Mouse (Mus musculus) midbrain, embryonic 10.5 days (tissue): ENCODE data around the gene Hirip3. TPM values are rescaled to one million over a fixed set of nuclear protein-coding genes. Genes with fewer than 3 reads are reported as not detected.

Experiments used
- DNase-seq: peaks from one replicate; pipeline ENCODE4 v3.0.0-alpha.2; 2017; ENCODE audit warnings: low spot score
- H3K27ac ChIP-seq: fragments of 300-500 bp; sonication (generic); replicated peaks from 2 replicates; pipeline ENCODE4 v1.5.1; 2016; ENCODE audit warnings: mild to moderate bottlenecking
- H3K27me3 ChIP-seq: fragments of 300-500 bp; sonication (generic); 2 replicates; pipeline ENCODE4 v1.6.1; 2016; ENCODE audit warnings: low read depth, mild to moderate bottlenecking; ENCODE audit not compliant: poor library complexity, severe bottlenecking
- H3K36me3 ChIP-seq: fragments of 300-500 bp; sonication (generic); 2 replicates; pipeline ENCODE4 v1.6.1; 2016; ENCODE audit warnings: mild to moderate bottlenecking, moderate library complexity
- H3K4me1 ChIP-seq: fragments of 300-500 bp; sonication (generic); 2 replicates; pipeline ENCODE4 v1.6.1; 2016
- H3K4me3 ChIP-seq: fragments of 300-500 bp; sonication (generic); 2 replicates; pipeline ENCODE4 v1.5.1; 2016; ENCODE audit warnings: mild to moderate bottlenecking, moderate library complexity
- H3K9me3 ChIP-seq: fragments of 300-500 bp; sonication (generic); replicated peaks from 2 replicates; pipeline ENCODE4 v1.6.1; 2016; ENCODE audit warnings: mild to moderate bottlenecking
- WGBS: fragments of 180-500 bp; shearing (Covaris S2); methylation state at CpG from one replicate; pipeline ENCODE4 v1.1.7; 2016; 5-methylcytosine and 5-hydroxymethylcytosine counted together
- polyA plus RNA-seq: library from polyadenylated mRNA; unstranded; fragments of >200 nt; fragmentation: Nextera tagmentation; extraction: Ambion mirVana; gene quantifications from 2 replicates; pipeline ENCODE4 v1.2.1, GENCODE M21; 2016

Hirip3 gene
- polyA plus RNA-seq, 1 experiment from 2014 or later: 50.1 TPM

- Histone ChIP-seq H3K4me1 (peaks cover 25% of the 10 kb centered on the region), H3K27ac (peak overlapping the region; percentile 64)
- WGBS: 2% methylated on average over 21 of the region's 21 CpGs
These were observed 29.7 kb upstream of the Hirip3 start for GRCm38 (mm10) chr7:126832036-126832598.

GRCm38 (mm10) chr7:126833294-126833693 lies 28.5 kb upstream of the Hirip3 start:
- Histone ChIP-seq H3K4me3 (no peak overlapping the region), H3K9me3 (no peaks in the 10 kb centered on the region), H3K4me1 (peaks cover 25% of the 10 kb centered on the region), H3K36me3 (no peaks in the 10 kb centered on the region), H3K27me3 (peaks cover 29% of the 10 kb centered on the region), H3K27ac (no peak overlapping the region)
- WGBS: 90% methylated on average over 1 of the region's 1 CpGs
- no peak for DNase-seq

More at GRCm38 (mm10) chr7:126832036-126832598, 29.7 kb upstream of the Hirip3 start:
- Histone ChIP-seq H3K9me3 (no peaks in the 10 kb centered on the region), H3K27me3 (peaks cover 29% of the 10 kb centered on the region), H3K36me3 (no peaks in the 10 kb centered on the region), H3K4me3 (peak overlapping the region; percentile 50)
- DNase-seq: peak; percentile 80

- no peak for DNase-seq
- 84% methylated on average over 9 of the region's 9 CpGs for WGBS
- peaks cover 17% of the 10 kb centered on the region for H3K4me1 ChIP-seq
These were observed 18.5 kb upstream of the Hirip3 start for GRCm38 (mm10) chr7:126843276-126843675.

GRCm38 (mm10) chr7:126845516-126845915 lies 16.3 kb upstream of the Hirip3 start:
- Histone ChIP-seq H3K9me3 (peaks cover 6% of the 10 kb centered on the region; the same call in 1 of the 2 replicates), H3K4me1 (peaks cover 28% of the 10 kb centered on the region), H3K27ac (no peak overlapping the region), H3K36me3 (peaks cover 2% of the 10 kb centered on the region; the same call in 1 of the 2 replicates), H3K4me3 (no peak overlapping the region), H3K27me3 (peaks cover 41% of the 10 kb centered on the region)
- WGBS: 75% methylated on average over 2 of the region's 2 CpGs
- no peak for DNase-seq

More at GRCm38 (mm10) chr7:126843276-126843675, 18.5 kb upstream of the Hirip3 start:
- Histone ChIP-seq H3K36me3 (no peaks in the 10 kb centered on the region), H3K9me3 (peaks cover 6% of the 10 kb centered on the region; the same call in 1 of the 2 replicates), H3K4me3 (no peak overlapping the region), H3K27me3 (peaks cover 19% of the 10 kb centered on the region), H3K27ac (no peak overlapping the region)

- H3K9me3 ChIP-seq: no peaks in the 10 kb centered on the region
- H3K4me3 ChIP-seq: peak within 1 kb of the TSS; percentile 82
- peaks cover 17% of the 10 kb centered on the region for H3K36me3 ChIP-seq
- no peak for DNase-seq
- peaks cover 57% of the 10 kb centered on the region for H3K27me3 ChIP-seq
- WGBS: 26% methylated on average over 4 of the region's 4 CpGs
- peak within 1 kb of the TSS; percentile 89 for H3K27ac ChIP-seq
- peaks cover 43% of the 10 kb centered on the region for H3K4me1 ChIP-seq
These were observed 14.7 kb upstream of the Hirip3 start, which contains the start of gene Doc2a for GRCm38 (mm10) chr7:126847116-126847420. Gene Doc2a, plus strand, starts transcription at chr7:126847416.

- DNase-seq: peak; percentile 78
These were observed 14.1 kb upstream of the Hirip3 start for GRCm38 (mm10) chr7:126847421-126848398.

GRCm38 (mm10) chr7:126848794-126849193 lies 13.0 kb upstream of the Hirip3 start:
- no peak for DNase-seq
- Histone ChIP-seq H3K4me3 (peak overlapping the region; percentile 82), H3K36me3 (peaks cover 35% of the 10 kb centered on the region), H3K4me1 (peaks cover 57% of the 10 kb centered on the region), H3K27me3 (peaks cover 59% of the 10 kb centered on the region), H3K27ac (peak overlapping the region; percentile 89), H3K9me3 (no peaks in the 10 kb centered on the region)
- WGBS: 34% methylated on average over 10 of the region's 10 CpGs

More at GRCm38 (mm10) chr7:126847421-126848398, 14.1 kb upstream of the Hirip3 start:
- WGBS: under 1% methylated on average over 73 of the region's 74 CpGs
- peak overlapping the region; percentile 89 for H3K27ac ChIP-seq
- peaks cover 24% of the 10 kb centered on the region for H3K36me3 ChIP-seq
- H3K9me3 ChIP-seq: no peaks in the 10 kb centered on the region
- peaks cover 59% of the 10 kb centered on the region for H3K27me3 ChIP-seq
- H3K4me3 ChIP-seq: peak overlapping the region; percentile 82
- peaks cover 50% of the 10 kb centered on the region for H3K4me1 ChIP-seq

- DNase-seq: no peak
- Histone ChIP-seq H3K4me1 (peaks cover 55% of the 10 kb centered on the region), H3K27ac (no peak overlapping the region), H3K9me3 (no peaks in the 10 kb centered on the region), H3K4me3 (no peak overlapping the region), H3K27me3 (peaks cover 59% of the 10 kb centered on the region), H3K36me3 (peaks cover 48% of the 10 kb centered on the region)
- WGBS: 89% methylated on average over 6 of the region's 6 CpGs
These were observed 11.6 kb upstream of the Hirip3 start for GRCm38 (mm10) chr7:126850161-126850560.

GRCm38 (mm10) chr7:126851192-126851591 lies 10.6 kb upstream of the Hirip3 start:
- H3K36me3 ChIP-seq: peaks cover 59% of the 10 kb centered on the region
- no peak overlapping the region for H3K4me3 ChIP-seq
- 30% methylated on average over 12 of the region's 12 CpGs for WGBS
- H3K27ac ChIP-seq: 0 out of 2 replicates have a peak overlapping the region, but pooled peaks have one; percentile 4
- H3K4me1 ChIP-seq: peaks cover 55% of the 10 kb centered on the region
- no peak for DNase-seq
- H3K27me3 ChIP-seq: peaks cover 59% of the 10 kb centered on the region
- H3K9me3 ChIP-seq: no peaks in the 10 kb centered on the region

- H3K27me3 ChIP-seq: peaks cover 38% of the 10 kb centered on the region
- no peak overlapping the region; the same call in 1 of the 2 replicates for H3K4me3 ChIP-seq
- H3K9me3 ChIP-seq: no peaks in the 10 kb centered on the region
- H3K36me3 ChIP-seq: peaks cover 81% of the 10 kb centered on the region
- DNase-seq: no peak
- 89% methylated on average over 5 of the region's 5 CpGs for WGBS
- peaks cover 39% of the 10 kb centered on the region for H3K4me1 ChIP-seq
- H3K27ac ChIP-seq: no peak overlapping the region
These were observed 8.3 kb upstream of the Hirip3 start for GRCm38 (mm10) chr7:126853454-126853853.

- Histone ChIP-seq H3K27ac (no peak overlapping the region), H3K27me3 (peaks cover 16% of the 10 kb centered on the region; the same call in 1 of the 2 replicates), H3K36me3 (peaks cover 100% of the 10 kb centered on the region), H3K4me1 (peaks cover 30% of the 10 kb centered on the region), H3K9me3 (no peaks in the 10 kb centered on the region), H3K4me3 (no peak overlapping the region)
- WGBS: 82% methylated on average over 3 of the region's 3 CpGs
- DNase-seq: no peak
These were observed 6.1 kb upstream of the Hirip3 start for GRCm38 (mm10) chr7:126855641-126856040.

GRCm38 (mm10) chr7:126856741-126857420 lies 4.9 kb upstream of the Hirip3 start:
- Histone ChIP-seq H3K27ac (no peak overlapping the region), H3K36me3 (peaks cover 90% of the 10 kb centered on the region), H3K4me3 (no peak overlapping the region), H3K27me3 (0 out of 2 replicates have a peak, but pooled peaks cover 4% of the 10 kb centered on the region), H3K4me1 (peaks cover 27% of the 10 kb centered on the region), H3K9me3 (no peaks in the 10 kb centered on the region)
- WGBS: 83% methylated on average over 9 of the region's 9 CpGs
- no peak for DNase-seq
